Comparison of ENCODE assay signal across 9 mouse cellular contexts in the genomic region with DNA sequence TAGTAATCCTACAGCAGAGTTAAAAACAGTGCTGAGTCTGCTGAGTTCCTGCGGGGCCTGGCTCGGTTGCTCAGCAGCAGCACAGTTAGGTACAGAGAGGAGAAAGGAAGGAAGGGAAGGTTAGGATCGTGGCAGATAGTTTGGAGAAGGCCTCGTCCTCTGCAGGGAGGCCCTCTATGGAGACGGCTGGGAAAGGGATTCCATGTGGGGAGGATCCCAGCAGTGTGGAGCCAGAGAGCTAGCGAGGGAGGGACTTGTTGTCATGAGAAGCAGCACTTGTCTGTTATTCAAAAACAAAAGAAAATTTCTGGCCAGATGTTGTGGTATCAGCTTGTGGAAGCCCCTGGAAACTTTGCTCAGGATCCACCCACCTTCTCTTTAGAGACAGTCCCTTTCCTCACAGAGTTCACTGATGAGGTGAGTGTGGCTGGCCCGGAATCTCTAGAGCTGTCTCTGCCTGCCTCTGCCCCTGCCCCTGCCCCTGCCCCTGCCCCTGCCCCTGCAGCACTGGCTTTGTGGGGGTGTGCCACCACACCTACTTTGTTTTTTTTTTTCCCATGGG. TPM values are rescaled to one million over a fixed set of nuclear protein-coding genes. Genes with fewer than 3 reads are reported as not detected.
DNase-seq lines count a peak whose midpoint lies in the region; ATAC-seq lines count a peak whose summit lies in the region.
"Had no signal": no experiment of that assay in that cellular context is flagged by ENCODE, and none has a peak within 500 bp of the region (broad histone marks: within the 10 kb centered on the region; RNA-seq: fewer than 3 reads in every experiment).

No protein-coding gene starts in this region.

- peaks cover 80% of the 10 kb centered on the region for H3K4me1 ChIP-seq in hindbrain, embryonic 13.5 days (replicated peaks)
- H3K4me1 ChIP-seq in hindbrain, embryonic 12.5 days = peaks cover 33% of the 10 kb centered on the region
- peaks cover 32% of the 10 kb centered on the region for H3K4me1 ChIP-seq in stomach, embryonic 15.5 days

- H3K4me3 ChIP-seq in hindbrain, embryonic 13.5 days = no peak overlapping the region
- no peak overlapping the region for H3K4me3 ChIP-seq in hindbrain, embryonic 12.5 days
- H3K4me3 ChIP-seq in stomach, embryonic 15.5 days (replicated peaks) = no peak overlapping the region

- no peaks in the 10 kb centered on the region for H3K9me3 ChIP-seq in hindbrain, embryonic 13.5 days
- H3K9me3 ChIP-seq in hindbrain, embryonic 12.5 days (replicated peaks) = no peaks in the 10 kb centered on the region
- H3K9me3 ChIP-seq in stomach, embryonic 15.5 days = no peaks in the 10 kb centered on the region

- peak overlapping the region; percentile 36 for H3K27ac ChIP-seq in hindbrain, embryonic 13.5 days
- no peak overlapping the region for H3K27ac ChIP-seq in hindbrain, embryonic 12.5 days
- peak overlapping the region; percentile 49; the same call in 1 of the 2 replicates for H3K27ac ChIP-seq in stomach, embryonic 15.5 days
- H3K27ac ChIP-seq: liver, embryonic 14.5 days had no signal

- no peaks in the 10 kb centered on the region for H3K36me3 ChIP-seq in hindbrain, embryonic 13.5 days
- no peaks in the 10 kb centered on the region for H3K36me3 ChIP-seq in hindbrain, embryonic 12.5 days
- H3K36me3 ChIP-seq in stomach, embryonic 15.5 days = no peaks in the 10 kb centered on the region

- ATAC-seq in hindbrain, embryonic 13.5 days (ENCODE audit: low FRiP score) = no peak
- no peak for ATAC-seq in hindbrain, embryonic 12.5 days (ENCODE audit: low FRiP score)
- ATAC-seq in stomach, embryonic 15.5 days (ENCODE audit: insufficient read depth, low FRiP score, low read depth) = no peak

- WGBS in hindbrain, embryonic 13.5 days = 30% methylated on average over 7 of the region's 7 CpGs
- 26% methylated on average over 7 of the region's 7 CpGs for WGBS in hindbrain, embryonic 12.5 days
- WGBS in stomach, embryonic 15.5 days = 28% methylated on average over 7 of the region's 7 CpGs

- peak overlapping the region; percentile 8; the same call in 1 of the 2 replicates for H3K4me2 ChIP-seq in hindbrain, embryonic 13.5 days
- no peak overlapping the region for H3K4me2 ChIP-seq in hindbrain, embryonic 12.5 days (replicated peaks)
- H3K4me2 ChIP-seq in stomach, embryonic 15.5 days = no peak overlapping the region

- peak; percentile 29 for DNase-seq in ovary, postnatal 14 days (ENCODE audit: low spot score)
- no peak for DNase-seq in ovary, adult 18-20 months (ENCODE audit: low spot score)
- DNase-seq in heart, postnatal 4 days = peak; percentile 54
- no peak for DNase-seq in urinary bladder, adult 18-20 months (ENCODE audit: low spot score in 2 of 2)
- no peak for DNase-seq in layer of hippocampus, adult 11-12 months (ENCODE audit: low spot score)

- H3K27me3 ChIP-seq in hindbrain, embryonic 13.5 days = no peaks in the 10 kb centered on the region
- H3K27me3 ChIP-seq in hindbrain, embryonic 12.5 days = no peaks in the 10 kb centered on the region
- no peaks in the 10 kb centered on the region for H3K27me3 ChIP-seq in stomach, embryonic 15.5 days (replicated peaks)

- H3K9ac ChIP-seq in hindbrain, embryonic 13.5 days = no peak overlapping the region
- no peak overlapping the region for H3K9ac ChIP-seq in hindbrain, embryonic 12.5 days
- no peak overlapping the region for H3K9ac ChIP-seq in stomach, embryonic 15.5 days
- H3K9ac ChIP-seq: liver, embryonic 14.5 days had no signal

RNA-seq across cellular contexts. Expression of a gene that starts 11.1 kb away (rescaled TPM):
- 10.7 and 11.2 TPM in 2 replicates for polyA plus RNA-seq in hindbrain, embryonic 13.5 days (2015; fragmentation: Nextera tagmentation; extraction: Ambion mirVana)
- 9.3 and 9.9 TPM in 2 replicates for polyA plus RNA-seq in hindbrain, embryonic 12.5 days (2016; fragmentation: Nextera tagmentation; extraction: Ambion mirVana)
- total RNA-seq in heart, postnatal 4 days (2021) = 100 to 1,000 TPM; 118 to 135 TPM
- 8.0 and 9.5 TPM in 2 replicates for polyA plus RNA-seq in stomach, embryonic 15.5 days (2015; fragmentation: Nextera tagmentation; extraction: Ambion mirVana)

RNA-seq across cellular contexts. Expression of a gene that starts 54.3 kb away (rescaled TPM):
- polyA plus RNA-seq in hindbrain, embryonic 13.5 days (2015; fragmentation: Nextera tagmentation; extraction: Ambion mirVana) = 83.3 and 85.2 TPM in 2 replicates
- 67.0 and 70.3 TPM in 2 replicates for polyA plus RNA-seq in hindbrain, embryonic 12.5 days (2016; fragmentation: Nextera tagmentation; extraction: Ambion mirVana)
- total RNA-seq in heart, postnatal 4 days (2021) = 10 to 100 TPM; 28.7 to 29.8 TPM
- 54.8 and 55.3 TPM in 2 replicates for polyA plus RNA-seq in stomach, embryonic 15.5 days (2015; fragmentation: Nextera tagmentation; extraction: Ambion mirVana)

Comparison
In these comparisons a context has a peak if more than half of its experiments do, and no peak if none do; other contexts are left out.
1. DNase-seq: peak in ovary, postnatal 14 days (single experiment) and heart, postnatal 4 days (single experiment); none in ovary, adult 18-20 months (single experiment), urinary bladder, adult 18-20 months (0 of 2) and layer of hippocampus, adult 11-12 months (single experiment).